Mouse (Mus musculus): Measurements from ENCODE around the gene Pamr1. TPM values are rescaled to one million over a fixed set of nuclear protein-coding genes. Genes with fewer than 3 reads are reported as not detected.

Pamr1 gene
- total RNA-seq, 2 experiments from 2014 or later, result 7.0 to 8.5 TPM

GRCm38 (mm10) chr2:102658661-102659520, 109.1 kb downstream of the Pamr1 start:
- DNase-seq (ENCODE audit: low spot score in 2 of 2), result peak; percentile 70 to 77

- no peak for DNase-seq (ENCODE audit: low spot score in 2 of 2)
These were observed 109.7 kb downstream of the Pamr1 start for GRCm38 (mm10) chr2:102659521-102659830.

GRCm38 (mm10) chr2:102661052-102661451, 111.2 kb downstream of the Pamr1 start:
- DNase-seq (ENCODE audit: low spot score in 2 of 2), result no peak

GRCm38 (mm10) chr2:102662911-102663310, 113.1 kb downstream of the Pamr1 start:
- no peak for DNase-seq (ENCODE audit: low spot score in 2 of 2)

- no peak for DNase-seq (ENCODE audit: low spot score in 2 of 2)
These were observed 113.5 kb downstream of the Pamr1 start for GRCm38 (mm10) chr2:102663339-102663738.

- no peak for DNase-seq (ENCODE audit: low spot score in 2 of 2)
These were observed 114.1 kb downstream of the Pamr1 start for GRCm38 (mm10) chr2:102663865-102664264.

- no peak for DNase-seq (ENCODE audit: low spot score in 2 of 2)
These were observed 118.2 kb downstream of the Pamr1 start for GRCm38 (mm10) chr2:102667981-102668380.

GRCm38 (mm10) chr2:102669580-102669979, 119.8 kb downstream of the Pamr1 start:
- no peak for DNase-seq (ENCODE audit: low spot score in 2 of 2)

GRCm38 (mm10) chr2:102674582-102674981, 124.8 kb downstream of the Pamr1 start:
- no peak for DNase-seq (ENCODE audit: low spot score in 2 of 2)

- DNase-seq (ENCODE audit: low spot score in 2 of 2), result peak in 1 of 2 experiments; percentile 65
These were observed 125.5 kb downstream of the Pamr1 start for GRCm38 (mm10) chr2:102675275-102675674.

GRCm38 (mm10) chr2:102676716-102677312, 127.0 kb downstream of the Pamr1 start:
- no peak for DNase-seq (ENCODE audit: low spot score in 2 of 2)

- no peak for DNase-seq (ENCODE audit: low spot score in 2 of 2)
These were observed 127.6 kb downstream of the Pamr1 start for GRCm38 (mm10) chr2:102677400-102677799.

GRCm38 (mm10) chr2:102681351-102681750, 131.5 kb downstream of the Pamr1 start:
- DNase-seq (ENCODE audit: low spot score in 2 of 2), result no peak

- peak in 1 of 2 experiments; percentile 57 for DNase-seq (ENCODE audit: low spot score in 2 of 2)
These were observed 132.4 kb downstream of the Pamr1 start for GRCm38 (mm10) chr2:102682168-102682567.

GRCm38 (mm10) chr2:102685371-102686107, 135.7 kb downstream of the Pamr1 start:
- DNase-seq (ENCODE audit: low spot score in 2 of 2), result no peak

GRCm38 (mm10) chr2:102686108-102686450, 136.3 kb downstream of the Pamr1 start:
- no peak for DNase-seq (ENCODE audit: low spot score in 2 of 2)

Other genes starting within 250 kb of the Pamr1 start
- 100 to 1,000 TPM; 169 to 180 TPM for gene Trim44, start 142.2 kb upstream of the Pamr1 start, total RNA-seq (2021)
- gene Fjx1, start 97.5 kb upstream of the Pamr1 start, total RNA-seq (2021), result 10 to 100 TPM; 53.2 to 53.7 TPM
- gene Slc1a2, start 108.6 kb downstream of the Pamr1 start, total RNA-seq (2021), result 1,000 to 10,000 TPM; 1,741 to 1,763 TPM